Mouse (Mus musculus) MEL (cell line): ENCODE data around the gene Rufy4. TPM values are rescaled to one million over a fixed set of nuclear protein-coding genes. Genes with fewer than 3 reads are reported as not detected.

ENCODE experiments used
- DNase-seq: peaks from one replicate; pipeline ENCODE4 v3.0.0; 2011; ENCODE audit warnings: low read depth, low spot score
- H3K27ac ChIP-seq: 2 replicates; pipeline ENCODE4 v1.5.1; 2012; ENCODE audit warnings: low read depth, mild to moderate bottlenecking, control low read depth, low read length, moderate library complexity; ENCODE audit not compliant: control insufficient read depth
- H3K27me3 ChIP-seq, 2 experiments: fragments of 150-350 bp in 1 of 2; sonication (generic) in 1 of 2; 2 replicates each; pipeline ENCODE4 v1.6.1; 2012; ENCODE audit warnings: low read length in 2 of 2, mild to moderate bottlenecking in 2 of 2, improper control_type of control experiment in 1 of 2, moderate library complexity in 1 of 2; ENCODE audit not compliant: insufficient read depth in 2 of 2, control insufficient read depth in 1 of 2
- H3K36me3 ChIP-seq, 2 experiments: 2 replicates each; pipeline ENCODE4 v1.6.1; 2012 to 2014; ENCODE audit warnings: low read length in 2 of 2, improper control_type of control experiment in 1 of 2, inconsistent platforms in 1 of 2, mild to moderate bottlenecking in 1 of 2; ENCODE audit not compliant: insufficient read depth in 2 of 2, control insufficient read depth in 1 of 2
- H3K4me1 ChIP-seq, 2 experiments: fragments of 150-350 bp in 1 of 2; sonication (generic) in 1 of 2; 2 replicates each; pipeline ENCODE4 v1.6.1; 2012; ENCODE audit warnings: low read length in 2 of 2, improper control_type of control experiment in 1 of 2, mild to moderate bottlenecking in 1 of 2; ENCODE audit not compliant: insufficient read depth in 2 of 2, control insufficient read depth in 1 of 2
- H3K4me3 ChIP-seq, 2 experiments: fragments of 150-350 bp in 1 of 2; sonication (generic) in 1 of 2; 2 replicates each; pipeline ENCODE4 v1.5.1; 2012; ENCODE audit warnings: low read depth in 2 of 2, low read length in 2 of 2, mild to moderate bottlenecking in 2 of 2, moderate library complexity in 2 of 2, control low read depth in 1 of 2, improper control_type of control experiment in 1 of 2; ENCODE audit not compliant: control insufficient read depth in 1 of 2, insufficient read depth in 1 of 2
- H3K79me2 ChIP-seq: 2 replicates; pipeline ENCODE4 v1.6.1; 2012; ENCODE audit warnings: mild to moderate bottlenecking, low read length, moderate library complexity; ENCODE audit not compliant: control insufficient read depth, poor library complexity, insufficient read depth
- H3K9ac ChIP-seq: 2 replicates; pipeline ENCODE4 v1.6.1; 2012; ENCODE audit warnings: low read depth, mild to moderate bottlenecking, control low read depth, low read length, moderate library complexity; ENCODE audit not compliant: control insufficient read depth, poor library complexity, severe bottlenecking
- H3K9me3 ChIP-seq: fragments of 150-350 bp; sonication (generic); replicated peaks from 2 replicates; pipeline ENCODE4 v1.6.1; 2012; ENCODE audit warnings: mild to moderate bottlenecking, low read length, improper control_type of control experiment, moderate library complexity; ENCODE audit not compliant: insufficient read depth
- CHD2 ChIP-seq: IDR thresholded peaks from 2 replicates; pipeline ENCODE4 v1.6.1; 2011; ENCODE audit warnings: low read length, improper control_type of control experiment
- E2F4 ChIP-seq: IDR thresholded peaks from 2 replicates; pipeline ENCODE4 v1.6.1; 2011; ENCODE audit warnings: low read depth, low read length, improper control_type of control experiment, borderline replicate concordance
- ELF1 ChIP-seq: IDR thresholded peaks from 2 replicates; pipeline ENCODE4 v1.6.1; 2014; ENCODE audit warnings: low read depth, mild to moderate bottlenecking, inconsistent platforms, low read length, improper control_type of control experiment, moderate library complexity
- EP300 ChIP-seq, 2 experiments: IDR thresholded peaks; 2 replicates each; pipeline ENCODE4 v1.6.1; 2011; ENCODE audit warnings: improper control_type of control experiment in 2 of 2, low read length in 2 of 2, low read depth in 1 of 2, mild to moderate bottlenecking in 1 of 2
- GATA1 ChIP-seq: IDR thresholded peaks from 2 replicates; pipeline ENCODE4 v1.6.1; 2011; ENCODE audit warnings: low read depth, low read length, improper control_type of control experiment
- HCFC1 ChIP-seq: IDR thresholded peaks from 2 replicates; pipeline ENCODE4 v1.6.1; 2012; ENCODE audit warnings: low read depth, mild to moderate bottlenecking, inconsistent platforms, low read length, improper control_type of control experiment, moderate library complexity
- JUND ChIP-seq: IDR thresholded peaks from 2 replicates; pipeline ENCODE4 v1.6.1; 2011; ENCODE audit warnings: low read depth, mild to moderate bottlenecking, improper control_type of control experiment, low read length
- MAFK ChIP-seq: IDR thresholded peaks from 2 replicates; pipeline ENCODE4 v1.6.1; 2011; ENCODE audit warnings: low read depth, mild to moderate bottlenecking, low read length, improper control_type of control experiment, borderline replicate concordance
- MAX ChIP-seq: IDR thresholded peaks from 2 replicates; pipeline ENCODE4 v1.6.1; 2011; ENCODE audit warnings: low read length, improper control_type of control experiment
- MAZ ChIP-seq: IDR thresholded peaks from 2 replicates; pipeline ENCODE4 v1.6.1; 2012; ENCODE audit warnings: low read depth, mild to moderate bottlenecking, inconsistent platforms, low read length, improper control_type of control experiment
- MYB ChIP-seq: IDR thresholded peaks from 2 replicates; pipeline ENCODE4 v1.6.1; 2011; ENCODE audit warnings: mild to moderate bottlenecking, low read depth, low read length, improper control_type of control experiment
- MYC ChIP-seq: IDR thresholded peaks from 2 replicates; pipeline ENCODE4 v1.6.1; 2011; ENCODE audit warnings: low read depth, mild to moderate bottlenecking, low read length, improper control_type of control experiment, moderate library complexity
- NRF1 ChIP-seq: IDR thresholded peaks from 2 replicates; pipeline ENCODE4 v1.6.1; 2014; ENCODE audit warnings: low read depth, mild to moderate bottlenecking, inconsistent platforms, low read length, improper control_type of control experiment, moderate library complexity; ENCODE audit not compliant: poor library complexity, insufficient read depth, severe bottlenecking
- POLR2A ChIP-seq, 2 experiments: IDR thresholded peaks; 2 replicates each; pipeline ENCODE4 v1.6.1; 2011 to 2012; ENCODE audit warnings: low read length in 2 of 2, mild to moderate bottlenecking in 2 of 2, control low read depth in 1 of 2, improper control_type of control experiment in 1 of 2, low read depth in 1 of 2, moderate library complexity in 1 of 2; ENCODE audit not compliant: control insufficient read depth in 1 of 2, insufficient read depth in 1 of 2, poor library complexity in 1 of 2
- RCOR1 ChIP-seq: IDR thresholded peaks from 2 replicates; pipeline ENCODE4 v1.6.1; 2012; ENCODE audit warnings: low read depth, mild to moderate bottlenecking, inconsistent platforms, low read length, improper control_type of control experiment
- TAL1 ChIP-seq: IDR thresholded peaks from 2 replicates; pipeline ENCODE4 v1.6.1; 2012; ENCODE audit warnings: mild to moderate bottlenecking, inconsistent platforms, low read length, moderate library complexity, mixed read lengths
- UBTF ChIP-seq: IDR thresholded peaks from 2 replicates; pipeline ENCODE4 v1.6.1; 2012; ENCODE audit warnings: low read depth, mild to moderate bottlenecking, inconsistent platforms, low read length, improper control_type of control experiment, moderate library complexity, borderline replicate concordance; ENCODE audit not compliant: insufficient read depth
- USF1 ChIP-seq: IDR thresholded peaks from 2 replicates; pipeline ENCODE4 v1.6.1; 2014; ENCODE audit warnings: low read depth, mild to moderate bottlenecking, inconsistent platforms, low read length, improper control_type of control experiment, moderate library complexity
- ZKSCAN1 ChIP-seq: IDR thresholded peaks from 2 replicates; pipeline ENCODE4 v1.6.1; 2012; ENCODE audit warnings: low read depth, mild to moderate bottlenecking, inconsistent platforms, low read length, improper control_type of control experiment, moderate library complexity
- ZMIZ1 ChIP-seq: IDR thresholded peaks from 2 replicates; pipeline ENCODE4 v1.6.1; 2012; ENCODE audit warnings: low read depth, mild to moderate bottlenecking, inconsistent platforms, low read length, improper control_type of control experiment, moderate library complexity
- ZNF384 ChIP-seq: IDR thresholded peaks from 2 replicates; pipeline ENCODE4 v1.6.1; 2012; ENCODE audit warnings: low read depth, mild to moderate bottlenecking, inconsistent platforms, low read length, improper control_type of control experiment
- polyA plus RNA-seq, 2 experiments: library from polyadenylated mRNA; stranded (reverse) in 1 of 2; unstranded in 1 of 2; fragments of >175 nt in 1 of 2; fragments of >200 nt in 1 of 2; gene quantifications; 2 replicates each; pipeline versions ENCODE4 v1.2.1 to v1.2.4; 2012; ENCODE audit warnings: low replicate concordance in 2 of 2, low read depth in 1 of 2; ENCODE audit not compliant: insufficient read length in 2 of 2, insufficient read depth in 1 of 2, missing spikeins in 1 of 2
- total RNA-seq: library from RNA; depleted of rRNA; stranded (reverse); fragments of 300-350 nt; gene quantifications from 2 replicates; pipeline ENCODE4 v1.2.3, GENCODE M21; 2012

Gene Rufy4
- total and polyA plus RNA-seq, 3 experiments: 0.04 to 0.10 TPM; not detected in 1

GRCm38 (mm10) chr1:74091611-74092224 lies 33.6 kb upstream of the Rufy4 start:
- Histone ChIP-seq H3K36me3 (no peaks in the 10 kb centered on the region), H3K27ac (no peak overlapping the region), H3K4me1 (no peaks in the 10 kb centered on the region), H3K9ac (no peak overlapping the region), H3K79me2 (no peaks in the 10 kb centered on the region), H3K27me3 (no peaks in the 10 kb centered on the region; a peak in 1 of 4 replicates), H3K4me3 (no peak overlapping the region), H3K9me3 (no peaks in the 10 kb centered on the region)
- no peak for TF ChIP-seq TAL1
- TF ChIP-seq USF1: no peak
- no peak for TF ChIP-seq CHD2
- TF ChIP-seq E2F4: no peak
- TF ChIP-seq MYC: no peak
- TF ChIP-seq MAFK: no peak
- no peak for TF ChIP-seq ELF1
- TF ChIP-seq POLR2A (IDR thresholded peaks at IDR 0.05; ENCODE audit: control insufficient read depth in 1 of 2, insufficient read depth in 1 of 2, low read depth in 1 of 2, low read length in 2 of 2, poor library complexity in 1 of 2): no peak
- TF ChIP-seq UBTF: no peak
- no peak for TF ChIP-seq HCFC1
- TF ChIP-seq MYB: no peak
- DNase-seq: no peak

GRCm38 (mm10) chr1:74092242-74092641 lies 33.1 kb upstream of the Rufy4 start:
- DNase-seq: no peak
- no peak for TF ChIP-seq ZKSCAN1
- TF ChIP-seq JUND: no peak
- no peak for TF ChIP-seq UBTF
- TF ChIP-seq NRF1: no peak
- H3K27ac ChIP-seq: no peak overlapping the region
- H3K36me3 ChIP-seq: no peaks in the 10 kb centered on the region
- no peaks in the 10 kb centered on the region; a peak in 1 of 4 replicates for H3K27me3 ChIP-seq
- H3K4me1 ChIP-seq: no peaks in the 10 kb centered on the region
- H3K9ac ChIP-seq: no peak overlapping the region
- H3K4me3 ChIP-seq: no peak overlapping the region
- H3K79me2 ChIP-seq: no peaks in the 10 kb centered on the region
- H3K9me3 ChIP-seq: no peaks in the 10 kb centered on the region

- Histone ChIP-seq H3K9ac (no peak overlapping the region), H3K36me3 (no peaks in the 10 kb centered on the region), H3K4me1 (no peaks in the 10 kb centered on the region), H3K27ac (no peak overlapping the region), H3K79me2 (no peaks in the 10 kb centered on the region), H3K9me3 (no peaks in the 10 kb centered on the region), H3K27me3 (no peaks in the 10 kb centered on the region; a peak in 1 of 4 replicates), H3K4me3 (no peak overlapping the region)
- DNase-seq: no peak
- no peak for TF ChIP-seq EP300 (IDR thresholded peaks at IDR 0.05; ENCODE audit: low read depth in 1 of 2, low read length in 2 of 2)
- TF ChIP-seq RCOR1: no peak
- no peak for TF ChIP-seq MAZ
- no peak for TF ChIP-seq ZMIZ1
- no peak for TF ChIP-seq POLR2A (IDR thresholded peaks at IDR 0.05; ENCODE audit: control insufficient read depth in 1 of 2, insufficient read depth in 1 of 2, low read depth in 1 of 2, low read length in 2 of 2, poor library complexity in 1 of 2)
- no peak for TF ChIP-seq GATA1
- TF ChIP-seq MAX: no peak
- TF ChIP-seq CHD2: no peak
- TF ChIP-seq ZNF384: no peak
These were observed 31.9 kb upstream of the Rufy4 start for GRCm38 (mm10) chr1:74093447-74093846.
